Comparison of ENCODE assay signal across 13 mouse cellular contexts in the genomic region with DNA sequence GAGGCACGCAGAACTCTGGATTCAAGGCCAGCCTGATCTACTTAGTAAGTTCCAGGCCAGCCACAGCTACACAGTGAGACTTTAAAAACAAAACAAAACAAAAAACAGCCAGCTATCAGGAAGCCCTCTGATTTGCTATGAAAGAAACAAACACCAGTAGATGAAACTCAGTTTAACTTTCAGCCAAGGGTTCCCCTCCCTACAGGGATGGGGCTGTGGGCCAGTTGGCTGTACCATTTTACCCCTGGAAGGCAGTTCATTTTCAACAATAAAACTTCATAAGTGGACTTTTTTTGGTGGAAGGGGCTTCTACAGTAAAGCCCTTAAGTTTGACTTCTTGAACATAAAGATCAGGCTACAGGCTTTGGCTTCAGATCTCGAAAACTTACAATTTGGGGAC. TPM values are rescaled to one million over a fixed set of nuclear protein-coding genes. Genes with fewer than 3 reads are reported as not detected.
DNase-seq lines count a peak whose midpoint lies in the region; ATAC-seq lines count a peak whose summit lies in the region.
"Had no signal": no experiment of that assay in that cellular context is flagged by ENCODE, and none has a peak within 500 bp of the region (broad histone marks: within the 10 kb centered on the region; RNA-seq: fewer than 3 reads in every experiment).

No protein-coding gene starts in this region.

- ATAC-seq in kidney, embryonic 15.5 days (replicated peaks; ENCODE audit: low FRiP score), result no peak
- ATAC-seq in embryonic facial prominence, embryonic 15.5 days (ENCODE audit: insufficient number of reproducible peaks, low FRiP score, low TSS enrichment, low read depth), result no peak
- ATAC-seq in hindbrain, embryonic 12.5 days (ENCODE audit: low FRiP score), result no peak
- ATAC-seq in midbrain, embryonic 16.5 days, result no peak
- ATAC-seq in inflammation-experienced regulatory T-cells, adult 6 months, result no peak

- H3K4me2 ChIP-seq in kidney, embryonic 15.5 days, result peak overlapping the region; percentile 90
- H3K4me2 ChIP-seq in embryonic facial prominence, embryonic 15.5 days (replicated peaks), result peak overlapping the region; percentile 81; the same call in 1 of the 2 replicates
- peak overlapping the region; percentile 85 for H3K4me2 ChIP-seq in hindbrain, embryonic 12.5 days (replicated peaks)
- H3K4me2 ChIP-seq in midbrain, embryonic 16.5 days (ENCODE audit: low read length), result peak overlapping the region; percentile 74

- H3K27me3 ChIP-seq in kidney, embryonic 15.5 days, result no peaks in the 10 kb centered on the region
- H3K27me3 ChIP-seq in embryonic facial prominence, embryonic 15.5 days, result no peaks in the 10 kb centered on the region
- no peaks in the 10 kb centered on the region for H3K27me3 ChIP-seq in hindbrain, embryonic 12.5 days
- no peaks in the 10 kb centered on the region for H3K27me3 ChIP-seq in midbrain, embryonic 16.5 days (ENCODE audit: control insufficient read depth, insufficient read depth, low read depth, low read length)
- H3K27me3 ChIP-seq: CH12.LX; liver, embryonic 15.5 days had no signal

- peaks cover 3% of the 10 kb centered on the region; the same call in 1 of the 2 replicates for H3K36me3 ChIP-seq in kidney, embryonic 15.5 days
- H3K36me3 ChIP-seq in embryonic facial prominence, embryonic 15.5 days, result no peaks in the 10 kb centered on the region
- peaks cover 7% of the 10 kb centered on the region; the same call in 1 of the 2 replicates for H3K36me3 ChIP-seq in hindbrain, embryonic 12.5 days
- H3K36me3 ChIP-seq in midbrain, embryonic 16.5 days (ENCODE audit: control insufficient read depth, insufficient read depth, low read length), result no peaks in the 10 kb centered on the region
- H3K36me3 ChIP-seq: liver, embryonic 15.5 days had no signal

- H3K4me3 ChIP-seq in kidney, embryonic 15.5 days (replicated peaks), result peak overlapping the region; percentile 96
- H3K4me3 ChIP-seq in embryonic facial prominence, embryonic 15.5 days (replicated peaks), result peak overlapping the region; percentile 94; the same call in 1 of the 2 replicates
- H3K4me3 ChIP-seq in hindbrain, embryonic 12.5 days, result peak overlapping the region; percentile 91; the same call in 1 of the 2 replicates
- H3K4me3 ChIP-seq in midbrain, embryonic 16.5 days (ENCODE audit: low read depth, low read length), result peak overlapping the region; percentile 99

- 88% methylated on average over 2 of the region's 2 CpGs for WGBS in kidney, embryonic 15.5 days
- 84% methylated on average over 2 of the region's 2 CpGs for WGBS in embryonic facial prominence, embryonic 15.5 days
- 96% methylated on average over 2 of the region's 2 CpGs for WGBS in hindbrain, embryonic 12.5 days
- 84% methylated on average over 2 of the region's 2 CpGs for WGBS in midbrain, embryonic 16.5 days

- peaks cover 38% of the 10 kb centered on the region for H3K4me1 ChIP-seq in kidney, embryonic 15.5 days
- peaks cover 31% of the 10 kb centered on the region for H3K4me1 ChIP-seq in embryonic facial prominence, embryonic 15.5 days
- H3K4me1 ChIP-seq in hindbrain, embryonic 12.5 days, result peaks cover 20% of the 10 kb centered on the region
- peaks cover 19% of the 10 kb centered on the region for H3K4me1 ChIP-seq in midbrain, embryonic 16.5 days (ENCODE audit: control insufficient read depth, insufficient read depth, low read length)

- H3K27ac ChIP-seq in kidney, embryonic 15.5 days, result 0 out of 2 replicates have a peak overlapping the region, but pooled peaks have one; percentile 1
- H3K27ac ChIP-seq in embryonic facial prominence, embryonic 15.5 days (replicated peaks), result no peak overlapping the region
- H3K27ac ChIP-seq in hindbrain, embryonic 12.5 days, result no peak overlapping the region
- H3K27ac ChIP-seq in midbrain, embryonic 16.5 days (ENCODE audit: low read length), result no peak overlapping the region
- H3K27ac ChIP-seq: liver, embryonic 15.5 days had no signal

- DNase-seq in kidney, adult 8-10 months, result no peak
- no peak for DNase-seq in embryo, embryonic 9.5 days (ENCODE audit: extremely low spot score)
- DNase-seq in layer of hippocampus, adult 8-10 months (ENCODE audit: low spot score in 2 of 2), result no peak
- DNase-seq: kidney, adult 11 months; right cerebral cortex, adult 18-20 months had no signal

- no peak overlapping the region for H3K9ac ChIP-seq in kidney, embryonic 15.5 days
- H3K9ac ChIP-seq in embryonic facial prominence, embryonic 15.5 days, result no peak overlapping the region
- H3K9ac ChIP-seq in hindbrain, embryonic 12.5 days, result no peak overlapping the region; the same call in 1 of the 2 replicates
- peak overlapping the region; percentile 96 for H3K9ac ChIP-seq in midbrain, embryonic 16.5 days (ENCODE audit: low read depth, low read length)

- no peaks in the 10 kb centered on the region for H3K9me3 ChIP-seq in kidney, embryonic 15.5 days (replicated peaks)
- H3K9me3 ChIP-seq in embryonic facial prominence, embryonic 15.5 days (replicated peaks), result no peaks in the 10 kb centered on the region
- no peaks in the 10 kb centered on the region for H3K9me3 ChIP-seq in hindbrain, embryonic 12.5 days (replicated peaks)
- H3K9me3 ChIP-seq in midbrain, embryonic 16.5 days (replicated peaks; ENCODE audit: control insufficient read depth, low read length, poor library complexity, severe bottlenecking), result no peaks in the 10 kb centered on the region
- H3K9me3 ChIP-seq: liver, embryonic 15.5 days had no signal

RNA-seq across cellular contexts. Expression of a gene that starts 1.5 kb away (rescaled TPM):
- polyA plus RNA-seq in kidney, embryonic 15.5 days (2015; fragmentation: Nextera tagmentation; extraction: Ambion mirVana), result 23.4 and 27.0 TPM in 2 replicates
- 30.1 and 33.6 TPM in 2 replicates for polyA plus RNA-seq in embryonic facial prominence, embryonic 15.5 days (2015; fragmentation: Nextera tagmentation; extraction: Ambion mirVana)
- 29.8 and 30.6 TPM in 2 replicates for polyA plus RNA-seq in hindbrain, embryonic 12.5 days (2016; fragmentation: Nextera tagmentation; extraction: Ambion mirVana)
- 29.3 and 29.8 TPM in 2 replicates for polyA plus RNA-seq in midbrain, embryonic 16.5 days (2015; fragmentation: Nextera tagmentation; extraction: Ambion mirVana)
- total RNA-seq in layer of hippocampus, adult 8-10 months (2022), result 100 to 1,000 TPM in 1 of 4 experiments, 10 to 100 TPM in 3; 79.9 to 100 (median 95.9) TPM
- 10 to 100 TPM; 47.3 to 66.5 (median 48.1) TPM for polyA plus RNA-seq in inflammation-experienced regulatory T-cells, adult 6 months (2017; shearing (Covaris generic))

RNA-seq across cellular contexts. Expression of a gene that starts 46.2 kb away (rescaled TPM):
- polyA plus RNA-seq in kidney, embryonic 15.5 days (2015; fragmentation: Nextera tagmentation; extraction: Ambion mirVana), result 1.1 and 1.2 TPM in 2 replicates
- 1.9 TPM in 2 replicates for polyA plus RNA-seq in embryonic facial prominence, embryonic 15.5 days (2015; fragmentation: Nextera tagmentation; extraction: Ambion mirVana)
- 0.74 and 1.2 TPM in 2 replicates for polyA plus RNA-seq in hindbrain, embryonic 12.5 days (2016; fragmentation: Nextera tagmentation; extraction: Ambion mirVana)
- polyA plus RNA-seq in midbrain, embryonic 16.5 days (2015; fragmentation: Nextera tagmentation; extraction: Ambion mirVana), result 6.7 and 8.7 TPM in 2 replicates
- total RNA-seq in layer of hippocampus, adult 8-10 months (2022), result 10 to 100 TPM; 19.3 to 25.1 (median 24.3) TPM
- not detected for polyA plus RNA-seq in inflammation-experienced regulatory T-cells, adult 6 months (2017; shearing (Covaris generic))
- total RNA-seq: CH12.LX; common myeloid progenitor, adult 5-6 weeks had no signal
